32 mouse cellular contexts compared by ENCODE assay signal in genomic region chr17:34326373-34326772, GRCm38 (mm10). TPM values are rescaled to one million over a fixed set of nuclear protein-coding genes. Genes with fewer than 3 reads are reported as not detected.
DNase-seq lines count a peak whose midpoint lies in the region; TF ChIP-seq lines count a peak whose summit lies in the region.
"Had no signal": no experiment of that assay in that cellular context is flagged by ENCODE, and none has a peak within 500 bp of the region (broad histone marks: within the 10 kb centered on the region; RNA-seq: fewer than 3 reads in every experiment).

No protein-coding gene starts in this region.

- intact Hi-C loops in heart, postnatal 36 days (cut with DNase I) = no loop called here
- intact Hi-C loops in gastrocnemius, adult 2 months (cut with DNase I) = no loop called here

- H3K27ac ChIP-seq in spleen, adult 2 months (ENCODE audit: insufficient read depth, low read length) = peak overlapping the region; percentile 78
- H3K27ac ChIP-seq in CH12.LX (ENCODE audit: insufficient read depth, low read depth) = peak overlapping the region; percentile 36
- no peak overlapping the region for H3K27ac ChIP-seq in gastrocnemius, adult 2 months
- H3K27ac ChIP-seq: embryonic facial prominence, embryonic 13.5 days; embryonic facial prominence, embryonic 15.5 days; forebrain, embryonic 10.5 days; forebrain, embryonic 12.5 days had no signal

- peak overlapping the region; percentile 53 for H3K9ac ChIP-seq in CH12.LX (ENCODE audit: insufficient read depth, low read depth)
- H3K9ac ChIP-seq: embryonic facial prominence, embryonic 13.5 days; embryonic facial prominence, embryonic 15.5 days; forebrain, embryonic 12.5 days had no signal

- 35% methylated on average over 3 of the region's 3 CpGs for WGBS in spleen, adult 2 months

- no peaks in the 10 kb centered on the region; the same call in 1 of the 2 replicates for H3K36me3 ChIP-seq in spleen, adult 2 months (ENCODE audit: control insufficient read depth, insufficient read depth, low read length)
- peaks cover 0 to 2% of the 10 kb centered on the region in 2 experiments for H3K36me3 ChIP-seq in CH12.LX (replicated peaks in 1 of 2; ENCODE audit: control insufficient read depth in 1 of 2, insufficient read depth in 1 of 2, low read length in 1 of 2)
- H3K36me3 ChIP-seq: embryonic facial prominence, embryonic 13.5 days; embryonic facial prominence, embryonic 15.5 days; forebrain, embryonic 10.5 days; forebrain, embryonic 12.5 days had no signal

- H3K4me1 ChIP-seq in spleen, adult 2 months (ENCODE audit: control insufficient read depth, insufficient read depth, insufficient read length) = peaks cover 31% of the 10 kb centered on the region
- H3K4me1 ChIP-seq in CH12.LX (ENCODE audit: control insufficient read depth in 1 of 2, insufficient read depth in 2 of 2) = peaks cover 12 to 51% of the 10 kb centered on the region in 2 experiments
- H3K4me1 ChIP-seq: embryonic facial prominence, embryonic 13.5 days; embryonic facial prominence, embryonic 15.5 days; forebrain, embryonic 10.5 days; forebrain, embryonic 12.5 days had no signal

- peak; percentile 31; the same call in 1 of the 2 replicates for TF ChIP-seq EP300 in CH12.LX (IDR thresholded peaks at IDR 0.05; ENCODE audit: low read length)

- peak; percentile 42 for DNase-seq in heart, adult 11 months
- DNase-seq in heart, postnatal 36 days = no peak
- no peak for DNase-seq in spleen, adult 2 months (ENCODE audit: low read depth in 1 of 2, low spot score in 2 of 2)
- no peak for DNase-seq in spleen, postnatal 14 days (ENCODE audit: low spot score in 2 of 2)
- DNase-seq in A20 (ENCODE audit: low read depth, low spot score) = peak; percentile 68
- no peak for DNase-seq in CH12.LX (ENCODE audit: extremely low read depth)
- DNase-seq in kidney, adult 18-20 months = no peak
- no peak for DNase-seq in gastrocnemius, adult 2 months
- DNase-seq: adrenal gland, adult 2 months; adrenal gland, postnatal 10 days; adrenal gland, postnatal 25 days; cerebellum, adult 11 months; cerebellum, adult 18-20 months; cerebellum, adult 8-10 months; cerebellum, adult 9-11 months; cerebellum, postnatal 14 days; cerebellum, postnatal 36 days; embryo, embryonic 11 days had no signal

- H3K4me2 ChIP-seq in CH12.LX (ENCODE audit: insufficient read depth, low read depth, poor library complexity, severe bottlenecking) = peak overlapping the region; percentile 73
- H3K4me2 ChIP-seq: embryonic facial prominence, embryonic 13.5 days; embryonic facial prominence, embryonic 15.5 days; forebrain, embryonic 12.5 days had no signal

- peak overlapping the region; percentile 47 for H3K4me3 ChIP-seq in spleen, adult 2 months (ENCODE audit: extremely low read depth, insufficient read depth, insufficient read length)
- peak overlapping the region; percentile 7 to 62 (median 48) for H3K4me3 ChIP-seq in CH12.LX (replicated peaks in 1 of 3; ENCODE audit: low read depth in 2 of 3, low read length in 2 of 3, poor library complexity in 1 of 3)
- no peak overlapping the region for H3K4me3 ChIP-seq in gastrocnemius, adult 2 months
- H3K4me3 ChIP-seq: embryonic facial prominence, embryonic 13.5 days; embryonic facial prominence, embryonic 15.5 days; erythroblast, embryonic 14.5 days; forebrain, embryonic 10.5 days; forebrain, embryonic 12.5 days had no signal

- dilution Hi-C loops in CH12.LX (cut with MboI; ENCODE audit: extremely low pct_ligation_motif_present, extremely low pct_unique_long_range_greater_than_20kb, low sequenced_read_pairs) = no loop called here

- no peaks in the 10 kb centered on the region for H3K9me3 ChIP-seq in CH12.LX (replicated peaks; ENCODE audit: low read length)
- H3K9me3 ChIP-seq: embryonic facial prominence, embryonic 13.5 days; embryonic facial prominence, embryonic 15.5 days; forebrain, embryonic 10.5 days; forebrain, embryonic 12.5 days had no signal

- TF ChIP-seq RAD21 in CH12.LX (IDR thresholded peaks at IDR 0.05; ENCODE audit: low read depth, low read length) = no peak

- TF ChIP-seq POLR2A in spleen, adult 2 months (IDR thresholded peaks at IDR 0.05; ENCODE audit: low read depth, low read length) = no peak
- no peak for TF ChIP-seq POLR2A in CH12.LX (IDR thresholded peaks at IDR 0.05; ENCODE audit: low read depth, low read length)

- in situ Hi-C loops in CH12.LX (cut with MboI; ENCODE audit: low pct_ligation_motif_present, low pct_unique_long_range_greater_than_20kb, low sequenced_read_pairs) = no loop called here

- H3K79me2 ChIP-seq in CH12.LX (replicated peaks; ENCODE audit: control insufficient read depth, extremely low read depth, insufficient read depth, poor library complexity, severe bottlenecking) = no peaks in the 10 kb centered on the region

- no peak for TF ChIP-seq CTCF in spleen, adult 2 months (IDR thresholded peaks at IDR 0.05; ENCODE audit: extremely low read depth, insufficient read depth, insufficient read length, insufficient replicate concordance)
- no peak for TF ChIP-seq CTCF in CH12.LX (conservative IDR thresholded peaks at IDR 0.05 in 1 of 2, IDR thresholded peaks at IDR 0.05 in 1 of 2; ENCODE audit: low read depth in 2 of 2, low read length in 2 of 2)
- TF ChIP-seq CTCF in gastrocnemius, adult 2 months (IDR thresholded peaks at IDR 0.05) = no peak

- H3K27me3 ChIP-seq in spleen, adult 2 months (ENCODE audit: control insufficient read depth, insufficient read depth, low read length) = no peaks in the 10 kb centered on the region
- no peaks in the 10 kb centered on the region for H3K27me3 ChIP-seq in CH12.LX (replicated peaks)
- H3K27me3 ChIP-seq: embryonic facial prominence, embryonic 13.5 days; embryonic facial prominence, embryonic 15.5 days; forebrain, embryonic 12.5 days had no signal

TF ChIP-seq in CH12.LX, 34 proteins besides CTCF, POLR2A, EP300 and RAD21:
- no peak for TF ChIP-seq ZMIZ1 (IDR thresholded peaks at IDR 0.05; ENCODE audit: low read depth, low read length)
- no peak for TF ChIP-seq MEF2A (IDR thresholded peaks at IDR 0.05; ENCODE audit: borderline replicate concordance, low read depth, low read length)
- peak; percentile 13; the same call in 1 of the 2 replicates for TF ChIP-seq MXI1 (IDR thresholded peaks at IDR 0.05; ENCODE audit: low read depth, low read length)
- TF ChIP-seq NELFE (IDR thresholded peaks at IDR 0.05; ENCODE audit: low read depth, low read length) = no peak
- no peak for TF ChIP-seq MAZ (IDR thresholded peaks at IDR 0.05; ENCODE audit: low read depth, low read length)
- TF ChIP-seq E2F4 (IDR thresholded peaks at IDR 0.05; ENCODE audit: insufficient replicate concordance, low read depth, low read length) = no peak
- TF ChIP-seq ZC3H11A (IDR thresholded peaks at IDR 0.05; ENCODE audit: low read depth, low read length) = no peak
- TF ChIP-seq BHLHE40 (IDR thresholded peaks at IDR 0.05; ENCODE audit: low read depth, low read length) = 0 out of 2 replicates have a peak, but pooled peaks have one; percentile 22
- no peak for TF ChIP-seq TBP (conservative IDR thresholded peaks at IDR 0.05; ENCODE audit: low read depth, low read length)

RNA-seq across cellular contexts. Expression of gene H2-Eb2, which starts 0.9 kb away (rescaled TPM):
- total RNA-seq in heart, postnatal 36 days (2021) = not detected
- 11.4 and 13.5 TPM in 2 replicates for polyA plus RNA-seq in spleen, adult 2 months (2012; rRNA removed)
- total RNA-seq in CH12.LX (2012; rRNA removed) (5.8 and 6.8 TPM in 2 replicates), CH12.LX (2014; rRNA removed) (10.9 and 12.2 TPM in 2 replicates)
- 10.2 and 11.4 TPM in 2 replicates for polyA plus RNA-seq in CH12.LX (2012; ENCODE audit: insufficient read length, low read depth)
- not detected for total RNA-seq in gastrocnemius, adult 2 months (2021)
- total RNA-seq: adrenal gland, adult 2 months; adrenal gland, postnatal 25 days; adrenal gland, postnatal 4 days; common myeloid progenitor, adult 5-6 weeks; ES-E14; MEL had no signal
- polyA plus RNA-seq: embryonic facial prominence, embryonic 11.5 days; embryonic facial prominence, embryonic 13.5 days; embryonic facial prominence, embryonic 15.5 days; erythroblast, embryonic 14.5 days; forebrain, embryonic 10.5 days; forebrain, embryonic 12.5 days; forebrain, embryonic 14.5 days; forebrain, embryonic 16.5 days had no signal

RNA-seq across cellular contexts. Expression of gene H2-Eb1, which starts 20.7 kb away (rescaled TPM):
- 10 to 100 TPM; 20.6 to 43.5 TPM for total RNA-seq in heart, postnatal 36 days (2021)
- 1,025 and 1,109 TPM in 2 replicates for polyA plus RNA-seq in spleen, adult 2 months (2012; rRNA removed)
- total RNA-seq in CH12.LX (2012; rRNA removed) (574 and 629 TPM in 2 replicates), CH12.LX (2014; rRNA removed) (511 and 534 TPM in 2 replicates)
- 898 and 899 TPM in 2 replicates for polyA plus RNA-seq in CH12.LX (2012; ENCODE audit: insufficient read length, low read depth)
- 1 to 10 TPM; 3.4 to 4.9 TPM for total RNA-seq in gastrocnemius, adult 2 months (2021)
- polyA plus RNA-seq: erythroblast, embryonic 14.5 days had no signal

RNA-seq across cellular contexts. Expression of gene Btnl2, which starts 28.2 kb away (rescaled TPM):
- under 1 TPM; 0.58 to 0.92 TPM for total RNA-seq in heart, postnatal 36 days (2021)
- 4.1 and 4.4 TPM in 2 replicates for polyA plus RNA-seq in spleen, adult 2 months (2012; rRNA removed)
- 1.1 and 1.2 TPM in 2 replicates for total RNA-seq in CH12.LX (2012; rRNA removed)
- 1.9 and 2.0 TPM in 2 replicates for total RNA-seq in CH12.LX (2014; rRNA removed)
- polyA plus RNA-seq in CH12.LX (2012; ENCODE audit: insufficient read length, low read depth) = 4.8 and 5.6 TPM in 2 replicates
- total RNA-seq in gastrocnemius, adult 2 months (2021) = under 1 TPM; 0.18 to 0.20 TPM
- total RNA-seq: common myeloid progenitor, adult 5-6 weeks; ES-E14; MEL had no signal
- polyA plus RNA-seq: erythroblast, embryonic 14.5 days; forebrain, embryonic 10.5 days; forebrain, embryonic 12.5 days; forebrain, embryonic 14.5 days; forebrain, embryonic 16.5 days had no signal

RNA-seq across cellular contexts. Expression of gene H2-Aa, which starts 38.8 kb away (rescaled TPM):
- total RNA-seq in heart, postnatal 36 days (2021) = 10 to 100 TPM; 21.8 to 44.6 TPM
- 1,846 and 1,869 TPM in 2 replicates for polyA plus RNA-seq in spleen, adult 2 months (2012; rRNA removed)
- 385 and 450 TPM in 2 replicates for total RNA-seq in CH12.LX (2012; rRNA removed)
- total RNA-seq in CH12.LX (2014; rRNA removed) = 481 and 488 TPM in 2 replicates
- 930 and 958 TPM in 2 replicates for polyA plus RNA-seq in CH12.LX (2012; ENCODE audit: insufficient read length, low read depth)
- total RNA-seq in gastrocnemius, adult 2 months (2021) = 1 to 10 TPM; 5.3 to 6.0 TPM
- total RNA-seq: MEL had no signal
- polyA plus RNA-seq: embryonic facial prominence, embryonic 11.5 days; erythroblast, embryonic 14.5 days; forebrain, embryonic 12.5 days; forebrain, embryonic 16.5 days had no signal

RNA-seq across cellular contexts. Expression of gene Btnl1, which starts 50.6 kb away (rescaled TPM):
- not detected for total RNA-seq in heart, postnatal 36 days (2021)
- polyA plus RNA-seq in spleen, adult 2 months (2012; rRNA removed) = 0.35 and 0.56 TPM in 2 replicates
- total RNA-seq in CH12.LX (2012; rRNA removed) = 0.08 TPM in 1 of 2 replicates, not detected in the other
- 0.14 TPM in 1 of 2 replicates, not detected in the other for total RNA-seq in CH12.LX (2014; rRNA removed)
- 0.11 TPM in 1 of 2 replicates, not detected in the other for polyA plus RNA-seq in CH12.LX (2012; ENCODE audit: insufficient read length, low read depth)
- not detected for total RNA-seq in gastrocnemius, adult 2 months (2021)
- total RNA-seq: adrenal gland, adult 2 months; adrenal gland, postnatal 10 days; adrenal gland, postnatal 25 days; adrenal gland, postnatal 4 days; common myeloid progenitor, adult 5-6 weeks; ES-E14; MEL had no signal
- polyA plus RNA-seq: adrenal gland, adult 2 months; brain, embryonic 14.5 days; CD4-positive, CD25-positive, alpha-beta regulatory T cell, adult 4 months; embryonic facial prominence, embryonic 11.5 days; embryonic facial prominence, embryonic 13.5 days; embryonic facial prominence, embryonic 15.5 days; erythroblast, embryonic 14.5 days; forebrain, embryonic 10.5 days; forebrain, embryonic 12.5 days; forebrain, embryonic 14.5 days; forebrain, embryonic 16.5 days had no signal

Comparison
In these comparisons a context has a peak if more than half of its experiments do, and no peak if none do; other contexts are left out.
1. DNase-seq: peak in heart, adult 11 months (single experiment) and A20 (single experiment); none in heart, postnatal 36 days (0 of 2), spleen, adult 2 months (0 of 2), spleen, postnatal 14 days (0 of 2), CH12.LX (single experiment), kidney, adult 18-20 months (single experiment) and gastrocnemius, adult 2 months (single experiment).
2. RNA of gene H2-Eb2, which starts 0.9 kb away (total RNA-seq): 5.8 to 12.2 TPM in CH12.LX; not detected in heart, postnatal 36 days and not detected in gastrocnemius, adult 2 months; every median in the first group is over 4 times any median in the second.
3. RNA of gene H2-Eb1, which starts 20.7 kb away (total RNA-seq): 511 to 629 TPM in CH12.LX; 20.6 to 43.5 TPM in heart, postnatal 36 days and 3.4 to 4.9 TPM in gastrocnemius, adult 2 months; every median in the first group is over 10 times any median in the second.